Mouse (Mus musculus) intestine, embryonic 16.5 days (tissue): ENCODE results near the gene Igfbp4. TPM values are rescaled to one million over a fixed set of nuclear protein-coding genes. Genes with fewer than 3 reads are reported as not detected.

ENCODE experiments used
- ATAC-seq: fragments of 200-750 bp; cut with Nextera tagmentation; 2 replicates; pipeline ENCODE4 v1.8.0; 2017; ENCODE audit warnings: moderate TSS enrichment, moderate library complexity
- H3K27ac ChIP-seq: fragments of 300-500 bp; sonication (generic); 2 replicates; pipeline ENCODE4 v1.5.1; 2014; ENCODE audit warnings: mild to moderate bottlenecking, low read length
- H3K27me3 ChIP-seq: fragments of 300-500 bp; sonication (generic); replicated peaks from 2 replicates; pipeline ENCODE4 v1.6.1; 2014; ENCODE audit warnings: low read length, control low read depth, mixed read lengths; ENCODE audit not compliant: control insufficient read depth, insufficient read depth
- H3K36me3 ChIP-seq: fragments of 300-500 bp; sonication (generic); 2 replicates; pipeline ENCODE4 v1.6.1; 2014; ENCODE audit warnings: low read length, control low read depth; ENCODE audit not compliant: control insufficient read depth, insufficient read depth
- H3K4me1 ChIP-seq: fragments of 300-500 bp; sonication (generic); 2 replicates; pipeline ENCODE4 v1.6.1; 2014; ENCODE audit warnings: low read length, control low read depth, mixed read lengths; ENCODE audit not compliant: control insufficient read depth, insufficient read depth
- H3K4me2 ChIP-seq: fragments of 300-500 bp; sonication (generic); 2 replicates; pipeline ENCODE4 v1.6.1; 2014; ENCODE audit warnings: low read depth, low read length, control low read depth
- H3K4me3 ChIP-seq: fragments of 300-500 bp; sonication (generic); 2 replicates; pipeline ENCODE4 v1.5.1; 2014; ENCODE audit warnings: mild to moderate bottlenecking, low read length
- H3K9ac ChIP-seq: fragments of 300-500 bp; sonication (generic); 2 replicates; pipeline ENCODE4 v1.6.1; 2014; ENCODE audit warnings: low read depth, low read length
- H3K9me3 ChIP-seq: fragments of 300-500 bp; sonication (generic); 2 replicates; pipeline ENCODE4 v1.6.1; 2016; ENCODE audit warnings: low read length, control low read depth; ENCODE audit not compliant: control insufficient read depth
- WGBS: fragments of 180-500 bp; shearing (Covaris S2); extraction: QIAGEN DNeasy Blood & Tissue Kit; methylation state at CpG from one replicate; pipeline ENCODE4 v1.1.7; 2014; 5-methylcytosine and 5-hydroxymethylcytosine counted together
- polyA plus RNA-seq: library from polyadenylated mRNA; unstranded; fragments of >200 nt; fragmentation: Nextera tagmentation; extraction: Ambion mirVana; gene quantifications from 2 replicates; pipeline ENCODE4 v1.2.1, GENCODE M21; 2015

Gene Igfbp4
- polyA plus RNA-seq, 1 experiment from 2014 or later: 352 TPM

DNA sequence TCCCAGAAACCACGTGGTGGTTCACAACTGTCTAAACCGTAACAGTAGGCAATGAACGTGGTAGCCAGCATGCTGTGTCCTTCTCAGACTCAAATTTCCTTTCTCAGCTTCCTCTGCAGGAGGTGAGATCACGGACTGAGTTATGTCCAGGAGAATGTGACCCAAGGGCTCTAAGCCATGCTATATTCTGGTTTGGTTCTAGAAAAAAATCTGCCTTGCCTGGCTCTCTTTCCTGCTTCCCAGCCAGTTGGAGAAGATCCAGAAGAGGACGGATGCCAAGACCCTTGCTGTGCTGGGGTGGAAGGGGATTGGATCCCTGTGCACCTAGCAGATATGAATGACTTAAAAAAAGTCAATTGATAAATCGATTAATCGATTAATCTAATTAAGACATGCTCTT, 58.5 kb downstream of the Igfbp4 start:
- Histone ChIP-seq H3K4me3 (no peak overlapping the region), H3K36me3 (no peaks in the 10 kb centered on the region), H3K9me3 (no peaks in the 10 kb centered on the region), H3K4me1 (no peaks in the 10 kb centered on the region; the same call in 1 of the 2 replicates), H3K9ac (no peak overlapping the region), H3K27ac (no peak overlapping the region), H3K27me3 (no peaks in the 10 kb centered on the region), H3K4me2 (no peak overlapping the region)
- ATAC-seq: no peak
- 75% methylated on average over 7 of the region's 7 CpGs for WGBS

GRCm38 (mm10) chr11:99100215-99100614, 59.2 kb downstream of the Igfbp4 start:
- WGBS: 81% methylated on average over 5 of the region's 5 CpGs
- no peak for ATAC-seq

DNA sequence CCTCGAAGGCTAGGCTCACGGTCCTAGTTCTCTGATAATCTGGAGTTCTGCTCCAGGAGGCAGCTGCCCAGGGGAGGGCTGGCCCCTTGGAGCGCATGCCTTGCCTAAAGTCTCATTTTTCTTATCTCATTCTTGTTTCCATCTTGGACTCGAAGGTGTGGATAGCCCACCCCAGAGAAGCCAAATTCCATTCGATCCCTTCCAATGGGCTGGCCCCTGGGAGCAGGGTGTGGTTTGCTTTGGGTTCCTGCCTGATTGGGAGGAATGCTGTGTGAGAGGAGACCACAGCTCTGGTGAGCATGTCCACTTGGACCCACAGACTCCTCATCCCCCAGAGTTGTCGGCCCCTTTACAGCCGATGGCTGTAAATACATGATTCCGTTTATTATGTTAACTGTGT, 60.6 kb downstream of the Igfbp4 start:
- peaks cover 10% of the 10 kb centered on the region for H3K4me1 ChIP-seq
- no peaks in the 10 kb centered on the region for H3K36me3 ChIP-seq
- no peak overlapping the region for H3K4me2 ChIP-seq
- H3K4me3 ChIP-seq: no peak overlapping the region
- 65% methylated on average over 8 of the region's 8 CpGs for WGBS
- no peak for ATAC-seq
- H3K9me3 ChIP-seq: no peaks in the 10 kb centered on the region
- H3K27ac ChIP-seq: no peak overlapping the region
- no peak overlapping the region for H3K9ac ChIP-seq
- H3K27me3 ChIP-seq: no peaks in the 10 kb centered on the region

More at GRCm38 (mm10) chr11:99100215-99100614, 59.2 kb downstream of the Igfbp4 start:
- H3K9ac ChIP-seq: no peak overlapping the region
- no peaks in the 10 kb centered on the region for H3K36me3 ChIP-seq
- no peaks in the 10 kb centered on the region for H3K27me3 ChIP-seq
- H3K4me2 ChIP-seq: no peak overlapping the region
- H3K27ac ChIP-seq: no peak overlapping the region
- H3K9me3 ChIP-seq: no peaks in the 10 kb centered on the region
- no peak overlapping the region for H3K4me3 ChIP-seq
- H3K4me1 ChIP-seq: peaks cover 1% of the 10 kb centered on the region; the same call in 1 of the 2 replicates

- Histone ChIP-seq H3K36me3 (no peaks in the 10 kb centered on the region), H3K4me1 (peaks cover 18% of the 10 kb centered on the region), H3K9me3 (no peaks in the 10 kb centered on the region), H3K9ac (no peak overlapping the region), H3K4me3 (no peak overlapping the region), H3K27me3 (no peaks in the 10 kb centered on the region), H3K4me2 (no peak overlapping the region), H3K27ac (no peak overlapping the region)
- WGBS: 83% methylated on average over 9 of the region's 9 CpGs
- no peak for ATAC-seq
Measured at GRCm38 (mm10) chr11:99102575-99103270, 61.7 kb downstream of the Igfbp4 start.

Other genes with a start within 250 kb of the Igfbp4 start
- 13.5 and 14.5 TPM in 2 replicates for gene Msl1, start 245.7 kb upstream of the Igfbp4 start, polyA plus RNA-seq
- gene Casc3, start 236.3 kb upstream of the Igfbp4 start, polyA plus RNA-seq: 23.1 and 24.3 TPM in 2 replicates
- 0.67 and 1.1 TPM in 2 replicates for gene Rapgefl1, start 204.5 kb upstream of the Igfbp4 start, polyA plus RNA-seq
- 3.4 and 3.5 TPM in 2 replicates for gene Wipf2, start 177.6 kb upstream of the Igfbp4 start, polyA plus RNA-seq
- 18.9 and 23.0 TPM in 2 replicates for gene Cdc6, start 133.4 kb upstream of the Igfbp4 start, polyA plus RNA-seq
- gene Rara, start 113.4 kb upstream of the Igfbp4 start, polyA plus RNA-seq: 28.2 and 31.2 TPM in 2 replicates
- gene Gjd3, start 58.2 kb upstream of the Igfbp4 start, polyA plus RNA-seq: 0.17 TPM in 1 of 2 replicates, not detected in the other
- gene Top2a, start 17.1 kb upstream of the Igfbp4 start, polyA plus RNA-seq: 132 and 149 TPM in 2 replicates
- 0.65 and 1.3 TPM in 2 replicates for gene Tns4, start 48.1 kb downstream of the Igfbp4 start, polyA plus RNA-seq
- 0.36 and 0.64 TPM in 2 replicates for gene Ccr7, start 113.8 kb downstream of the Igfbp4 start, polyA plus RNA-seq
- 142 and 159 TPM in 2 replicates for gene Smarce1, start 189.8 kb downstream of the Igfbp4 start, polyA plus RNA-seq
- gene Krt222, start 202.8 kb downstream of the Igfbp4 start, polyA plus RNA-seq: 0.22 and 0.54 TPM in 2 replicates
- gene Krt24, start 244.0 kb downstream of the Igfbp4 start, polyA plus RNA-seq: not detected in 2 replicates